Mouse (Mus musculus) G1E (cell line): ENCODE results near the gene Yod1. TPM values are rescaled to one million over a fixed set of nuclear protein-coding genes. Genes with fewer than 3 reads are reported as not detected.

Experiments used
- ATAC-seq: 2 replicates; pipeline ENCODE4 v1.8.0; 2016; ENCODE audit warnings: mild to moderate bottlenecking; ENCODE audit not compliant: insufficient number of reproducible peaks, poor library complexity, low FRiP score, severe bottlenecking; ENCODE audit errors: extremely low read depth
- DNase-seq: peaks from one replicate; pipeline ENCODE4 v3.0.0; 2012; ENCODE audit warnings: low spot score
- H3K27me3 ChIP-seq: 2 replicates; pipeline ENCODE4 v1.6.1; 2012; ENCODE audit warnings: mild to moderate bottlenecking, low read length, inconsistent platforms; ENCODE audit not compliant: insufficient read depth
- H3K36me3 ChIP-seq: replicated peaks from 2 replicates; pipeline ENCODE3; 2012; ENCODE audit warnings: mild to moderate bottlenecking, inconsistent platforms
- H3K4me1 ChIP-seq: 2 replicates; pipeline ENCODE4 v1.6.1; 2012; ENCODE audit warnings: low read depth, low read length, inconsistent platforms, mixed read lengths; ENCODE audit not compliant: insufficient read depth
- H3K4me3 ChIP-seq: 2 replicates; pipeline ENCODE4 v1.5.1; 2012; ENCODE audit warnings: low read depth, mild to moderate bottlenecking, inconsistent platforms, low read length, moderate library complexity, mixed read lengths
- H3K9me3 ChIP-seq: replicated peaks from 2 replicates; pipeline ENCODE4 v1.6.1; 2012; ENCODE audit warnings: inconsistent platforms
- CTCF ChIP-seq: IDR thresholded peaks from 2 replicates; pipeline ENCODE4 v1.5.1; 2012; ENCODE audit warnings: low read depth, low read length, inconsistent platforms, mixed read lengths
- GATA1 ChIP-seq: IDR thresholded peaks from 2 replicates; pipeline ENCODE4 v1.6.1; 2012; ENCODE audit warnings: borderline replicate concordance, low read length, inconsistent platforms, mixed read lengths
- GATA2 ChIP-seq: IDR thresholded peaks from 2 replicates; pipeline ENCODE4 v1.6.1; 2012; ENCODE audit warnings: low read depth, low read length, inconsistent platforms, borderline replicate concordance
- POLR2AphosphoS5 ChIP-seq: IDR thresholded peaks from 2 replicates; pipeline ENCODE4 v1.6.1; 2012; ENCODE audit warnings: low read depth, low read length, inconsistent platforms; ENCODE audit not compliant: insufficient replicate concordance
- TAL1 ChIP-seq: conservative IDR thresholded peaks from 2 replicates; pipeline ENCODE4 v1.6.1; 2012; ENCODE audit warnings: low read depth, low read length, inconsistent platforms, mixed read lengths
- polyA plus RNA-seq: library from polyadenylated mRNA; stranded (reverse); fragments of >175 nt; gene quantifications from 2 replicates; pipeline ENCODE4 v1.2.3, GENCODE M21; 2012
- total RNA-seq, 2 experiments: library from RNA; stranded (forward) in 1 of 2; stranded (reverse) in 1 of 2; fragments of 200-1000 nt in 1 of 2; fragments of >200 nt in 1 of 2; fragmentation: Nextera tagmentation in 1 of 2; gene quantifications; 2 replicates each; pipeline ENCODE4 v1.2.3; 2014 to 2017

The Yod1 gene
- total and polyA plus RNA-seq, 3 experiments: 2.7 to 30.8 (median 21.3) TPM

- ATAC-seq (no peak), DNase-seq (no peak)
- Histone ChIP-seq H3K27me3 (no peaks in the 10 kb centered on the region), H3K4me1 (peaks cover 50% of the 10 kb centered on the region), H3K4me3 (no peak overlapping the region), H3K9me3 (no peaks in the 10 kb centered on the region), H3K36me3 (no peaks in the 10 kb centered on the region)
- TF ChIP-seq GATA2 (no peak), CTCF (no peak), POLR2AphosphoS5 (no peak), GATA1 (no peak), TAL1 (no peak)
These were observed 45.1 kb downstream of the Yod1 start for GRCm38 (mm10) chr1:130762045-130762760.

DNA sequence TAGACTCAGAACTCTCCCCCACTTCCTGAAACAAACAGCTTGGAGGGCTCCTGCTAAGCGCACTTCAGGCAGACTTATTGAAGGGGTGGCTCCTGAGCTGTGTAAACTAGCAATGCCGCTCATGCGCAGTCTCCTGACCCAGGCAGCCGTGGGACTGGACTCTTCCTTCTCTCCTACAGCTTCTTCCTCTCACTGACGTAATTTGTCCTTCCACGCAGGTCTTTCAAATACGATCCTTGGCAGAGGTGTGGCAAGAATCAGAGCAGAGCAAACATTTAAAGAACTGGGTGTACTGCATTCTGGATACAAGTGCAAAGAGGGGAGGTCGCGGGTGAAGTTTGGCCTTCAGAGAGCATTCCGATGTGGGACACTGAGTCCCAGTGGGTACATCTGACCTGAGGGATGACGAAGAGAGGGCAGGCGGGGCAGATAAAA, 46.9 kb downstream of the Yod1 start:
- H3K4me3 ChIP-seq: no peak overlapping the region
- DNase-seq (no peak), ATAC-seq (no peak)
- no peaks in the 10 kb centered on the region for H3K27me3 ChIP-seq
- TF ChIP-seq GATA2 (no peak), POLR2AphosphoS5 (no peak), TAL1 (no peak)
- no peaks in the 10 kb centered on the region for H3K36me3 ChIP-seq
- peaks cover 50% of the 10 kb centered on the region for H3K4me1 ChIP-seq
- H3K9me3 ChIP-seq: no peaks in the 10 kb centered on the region

DNA sequence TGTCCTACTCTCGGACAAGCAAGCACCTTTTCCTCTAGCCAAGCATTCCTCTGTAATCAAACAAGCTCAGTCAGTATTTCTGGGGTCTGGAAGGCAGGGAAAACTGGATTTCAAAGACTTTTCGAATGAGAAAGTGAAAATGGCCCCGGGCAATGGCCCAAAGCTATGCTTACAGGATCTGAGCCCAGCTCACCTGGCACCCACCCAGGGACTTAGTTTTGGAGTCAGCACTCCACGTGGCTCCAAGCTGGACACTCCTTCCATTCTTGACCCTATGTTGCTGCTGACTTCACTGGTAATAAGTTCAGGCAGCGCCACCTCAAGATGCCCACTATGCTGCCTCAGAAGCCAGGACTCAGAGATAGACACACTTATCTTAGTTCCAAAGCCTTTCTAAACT, 49.9 kb downstream of the Yod1 start:
- H3K9me3 ChIP-seq: no peaks in the 10 kb centered on the region
- H3K27me3 ChIP-seq: peaks cover 10% of the 10 kb centered on the region
- peaks cover 36% of the 10 kb centered on the region for H3K4me1 ChIP-seq
- H3K4me3 ChIP-seq: no peak overlapping the region
- H3K36me3 ChIP-seq: no peaks in the 10 kb centered on the region
- ATAC-seq (no peak), DNase-seq (no peak)
- no peak for TF ChIP-seq GATA2
- TF ChIP-seq GATA1: no peak
- no peak for TF ChIP-seq POLR2AphosphoS5
- TF ChIP-seq TAL1: no peak
- TF ChIP-seq CTCF: no peak

DNA sequence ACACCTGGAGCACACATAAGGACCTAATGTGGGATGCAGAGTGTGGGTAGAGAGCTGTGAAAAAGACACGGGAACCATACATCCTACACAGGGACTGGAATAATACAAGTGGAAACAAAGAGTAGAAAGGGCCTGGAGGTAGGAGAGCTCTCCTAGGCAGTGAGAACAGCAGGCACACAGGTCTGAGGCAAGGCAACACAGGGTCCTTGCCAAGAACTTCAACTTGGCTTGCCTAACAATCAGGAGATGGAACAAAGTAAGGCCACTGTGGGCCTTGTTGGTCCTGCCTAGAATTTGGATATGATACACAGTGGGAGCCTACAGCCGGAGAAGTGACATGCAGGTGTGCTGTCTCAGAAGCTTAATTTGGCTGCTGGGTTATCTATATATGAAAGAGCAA, 52.8 kb downstream of the Yod1 start:
- H3K4me3 ChIP-seq: no peak overlapping the region
- no peaks in the 10 kb centered on the region for H3K36me3 ChIP-seq
- peaks cover 19% of the 10 kb centered on the region for H3K4me1 ChIP-seq
- DNase-seq (no peak), ATAC-seq (no peak)
- H3K27me3 ChIP-seq: peaks cover 10% of the 10 kb centered on the region
- no peaks in the 10 kb centered on the region for H3K9me3 ChIP-seq
- no peak for TF ChIP-seq GATA2

DNA sequence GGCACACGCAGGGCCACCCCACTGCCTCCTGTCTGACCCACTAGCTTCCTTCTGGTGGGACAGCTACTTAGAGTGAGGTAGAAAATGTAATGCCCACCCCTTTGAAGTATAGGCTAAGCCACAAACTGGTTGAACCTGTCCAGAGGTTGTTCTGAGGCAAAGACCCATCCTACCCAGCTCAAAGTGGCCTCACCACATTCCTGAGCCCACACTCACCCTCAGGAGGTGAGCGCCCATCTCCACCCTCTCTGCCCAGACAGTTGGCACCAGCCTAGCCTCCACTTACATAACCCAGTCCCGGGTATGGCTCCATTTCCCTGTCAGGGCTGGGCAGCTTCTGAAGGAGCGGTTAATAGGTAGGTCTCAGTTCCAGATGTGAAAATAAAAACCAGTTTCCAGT, 53.4 kb downstream of the Yod1 start:
- no peak for TF ChIP-seq POLR2AphosphoS5
- TF ChIP-seq GATA2: no peak
- TF ChIP-seq CTCF: no peak
- TF ChIP-seq GATA1: no peak
- no peak for TF ChIP-seq TAL1
- ATAC-seq (no peak), DNase-seq (no peak)

GRCm38 (mm10) chr1:130770981-130771494, 53.9 kb downstream of the Yod1 start:
- TF ChIP-seq GATA1 (no peak), POLR2AphosphoS5 (no peak), TAL1 (no peak), CTCF (no peak), GATA2 (no peak)
- H3K4me3 ChIP-seq: no peak overlapping the region
- H3K9me3 ChIP-seq: no peaks in the 10 kb centered on the region
- no peaks in the 10 kb centered on the region for H3K36me3 ChIP-seq
- H3K4me1 ChIP-seq: peaks cover 21% of the 10 kb centered on the region
- ATAC-seq (no peak), DNase-seq (no peak)
- H3K27me3 ChIP-seq: peaks cover 10% of the 10 kb centered on the region

More for the DNA sequence above, 53.4 kb downstream of the Yod1 start:
- Histone ChIP-seq H3K27me3 (peaks cover 10% of the 10 kb centered on the region), H3K4me1 (peaks cover 19% of the 10 kb centered on the region), H3K4me3 (no peak overlapping the region), H3K9me3 (no peaks in the 10 kb centered on the region), H3K36me3 (no peaks in the 10 kb centered on the region)

Other genes starting within 250 kb of the Yod1 start
- not detected in 2 replicates for gene Zp3r, start 87.7 kb upstream of the Yod1 start, total RNA-seq (2014; fragmentation: Nextera tagmentation)
- gene Zp3r, start 87.7 kb upstream of the Yod1 start, total RNA-seq (2017): 0.27 TPM in 1 of 2 replicates, not detected in the other
- not detected in 2 replicates for gene Zp3r, start 87.7 kb upstream of the Yod1 start, polyA plus RNA-seq
- gene C4bp, start 55.7 kb upstream of the Yod1 start, total RNA-seq (2014; fragmentation: Nextera tagmentation): not detected in 2 replicates
- 0.12 and 0.33 TPM in 2 replicates for gene C4bp, start 55.7 kb upstream of the Yod1 start, total RNA-seq (2017)
- gene C4bp, start 55.7 kb upstream of the Yod1 start, polyA plus RNA-seq: not detected in 2 replicates
- not detected in 2 replicates for gene Gm29427, start 1.5 kb upstream of the Yod1 start, total RNA-seq (2014; fragmentation: Nextera tagmentation)
- gene Gm29427, start 1.5 kb upstream of the Yod1 start, total RNA-seq (2017): 0.33 and 0.41 TPM in 2 replicates
- not detected in 2 replicates for gene Gm29427, start 1.5 kb upstream of the Yod1 start, polyA plus RNA-seq
- gene Pfkfb2, start 11.9 kb downstream of the Yod1 start, total RNA-seq (2014; fragmentation: Nextera tagmentation): 42.4 and 47.1 TPM in 2 replicates
- gene Pfkfb2, start 11.9 kb downstream of the Yod1 start, total RNA-seq (2017): 48.5 and 53.0 TPM in 2 replicates
- 7.0 and 12.5 TPM in 2 replicates for gene Pfkfb2, start 11.9 kb downstream of the Yod1 start, polyA plus RNA-seq
- gene AA986860, start 14.6 kb downstream of the Yod1 start, total RNA-seq (2014; fragmentation: Nextera tagmentation): 3.5 and 8.6 TPM in 2 replicates
- gene AA986860, start 14.6 kb downstream of the Yod1 start, total RNA-seq (2017): 1.1 and 1.2 TPM in 2 replicates
- 1.1 and 1.2 TPM in 2 replicates for gene AA986860, start 14.6 kb downstream of the Yod1 start, polyA plus RNA-seq
- gene Fcamr, start 83.6 kb downstream of the Yod1 start, total RNA-seq (2014; fragmentation: Nextera tagmentation): not detected in 2 replicates
- gene Fcamr, start 83.6 kb downstream of the Yod1 start, total RNA-seq (2017): not detected in 2 replicates
- not detected in 2 replicates for gene Fcamr, start 83.6 kb downstream of the Yod1 start, polyA plus RNA-seq
- not detected in 2 replicates for gene Pigr, start 109.4 kb downstream of the Yod1 start, total RNA-seq (2014; fragmentation: Nextera tagmentation)
- gene Pigr, start 109.4 kb downstream of the Yod1 start, total RNA-seq (2017): under 0.01 and 0.06 TPM in 2 replicates
- not detected in 2 replicates for gene Pigr, start 109.4 kb downstream of the Yod1 start, polyA plus RNA-seq
- gene Fcmr, start 148.3 kb downstream of the Yod1 start, total RNA-seq (2014; fragmentation: Nextera tagmentation): not detected in 2 replicates
- gene Fcmr, start 148.3 kb downstream of the Yod1 start, total RNA-seq (2017): 0.35 TPM in 1 of 2 replicates, not detected in the other
- gene Fcmr, start 148.3 kb downstream of the Yod1 start, polyA plus RNA-seq: not detected in 2 replicates
- gene Il24, start 170.1 kb downstream of the Yod1 start, total RNA-seq (2014; fragmentation: Nextera tagmentation): not detected in 2 replicates
- not detected in 2 replicates for gene Il24, start 170.1 kb downstream of the Yod1 start, total RNA-seq (2017)
- gene Il24, start 170.1 kb downstream of the Yod1 start, polyA plus RNA-seq: not detected in 2 replicates
- gene Il20, start 194.1 kb downstream of the Yod1 start, total RNA-seq (2014; fragmentation: Nextera tagmentation): not detected in 2 replicates
- gene Il20, start 194.1 kb downstream of the Yod1 start, total RNA-seq (2017): 0.12 TPM in 1 of 2 replicates, not detected in the other
- not detected in 2 replicates for gene Il20, start 194.1 kb downstream of the Yod1 start, polyA plus RNA-seq
- not detected in 2 replicates for gene Il19, start 222.8 kb downstream of the Yod1 start, total RNA-seq (2014; fragmentation: Nextera tagmentation)
- 0.17 TPM in 1 of 2 replicates, not detected in the other for gene Il19, start 222.8 kb downstream of the Yod1 start, total RNA-seq (2017)
- gene Il19, start 222.8 kb downstream of the Yod1 start, polyA plus RNA-seq: not detected in 2 replicates